ENCODE assay signal across 7 mouse cellular contexts in genomic region chr9:65580401-65581256, GRCm38 (mm10). TPM values are rescaled to one million over a fixed set of nuclear protein-coding genes. Genes with fewer than 3 reads are reported as not detected.
DNase-seq lines count a peak whose midpoint lies in the region; ATAC-seq and TF ChIP-seq lines count a peak whose summit lies in the region.

No protein-coding gene starts in this region.

- no peaks in the 10 kb centered on the region for H3K36me3 ChIP-seq in hindbrain, postnatal 0 days (ENCODE audit: insufficient read depth, low read length)

- H3K27ac ChIP-seq in cortical plate, adult 2 months (ENCODE audit: insufficient read depth, low read length), result peak overlapping the region; percentile 4; the same call in 1 of the 2 replicates
- peak overlapping the region; percentile 49; the same call in 1 of the 2 replicates for H3K27ac ChIP-seq in hindbrain, postnatal 0 days

- intact Hi-C loops in left cerebral cortex, postnatal 14 days (cut with DNase I), result loop anchor here (2.0 kb wide), 1 partner anchor 56 kb away; no protein-coding TSS in a partner anchor

- H3K4me3 ChIP-seq in cortical plate, adult 2 months (ENCODE audit: insufficient read depth, low read length), result peak overlapping the region; percentile 42
- H3K4me3 ChIP-seq in hindbrain, postnatal 0 days (ENCODE audit: low read length), result peak overlapping the region; percentile 50

- peak; percentile 58 for ATAC-seq in hindbrain, postnatal 0 days
- peak; percentile 83 for ATAC-seq in megakaryocyte-erythroid progenitor cell, adult 5-6 weeks (replicated peaks; ENCODE audit: low FRiP score, low TSS enrichment, poor library complexity, severe bottlenecking)

- H3K4me2 ChIP-seq in hindbrain, postnatal 0 days (ENCODE audit: low read depth, low read length), result peak overlapping the region; percentile 59

- peak; percentile 95 for TF ChIP-seq CTCF in cortical plate, adult 2 months (IDR thresholded peaks at IDR 0.05; ENCODE audit: extremely low read depth, insufficient read depth, low read length)
- peak; percentile 98 for TF ChIP-seq CTCF in hindbrain, postnatal 0 days (IDR thresholded peaks at IDR 0.05; ENCODE audit: low read depth)

- no peak for TF ChIP-seq POLR2A in cortical plate, adult 2 months (IDR thresholded peaks at IDR 0.05; ENCODE audit: extremely low read depth, insufficient read depth, low read length)

- H3K4me1 ChIP-seq in cortical plate, adult 2 months (ENCODE audit: control insufficient read depth, insufficient read depth, low read length), result no peaks in the 10 kb centered on the region
- peaks cover 8% of the 10 kb centered on the region; the same call in 1 of the 2 replicates for H3K4me1 ChIP-seq in hindbrain, postnatal 0 days (ENCODE audit: insufficient read depth, low read length)

- no peak overlapping the region for H3K9ac ChIP-seq in hindbrain, postnatal 0 days (replicated peaks; ENCODE audit: low read length)

- no peaks in the 10 kb centered on the region for H3K27me3 ChIP-seq in hindbrain, postnatal 0 days (ENCODE audit: insufficient read depth, low read length)

- H3K9me3 ChIP-seq in hindbrain, postnatal 0 days (ENCODE audit: low read length), result no peaks in the 10 kb centered on the region

- 6% methylated on average over 21 of the region's 29 CpGs for WGBS in hindbrain, postnatal 0 days

- DNase-seq in adrenal gland, adult (ENCODE audit: inconsistent age in 2 of 2, low spot score in 1 of 2), result peak; percentile 88 to 96
- DNase-seq in gastrocnemius, adult 8-10 months (ENCODE audit: low spot score in 2 of 2), result peak; percentile 77 to 84
- DNase-seq in hindbrain, postnatal 0 days (ENCODE audit: low spot score), result peak; percentile 92
- DNase-seq in left cerebral cortex, postnatal 14 days (ENCODE audit: low spot score in 2 of 2), result peak; percentile 77 to 79
- peak; percentile 50 to 52 for DNase-seq in right cerebral cortex, postnatal 36 days (ENCODE audit: low spot score in 2 of 2)

RNA-seq across cellular contexts. Expression of gene Plekho2, which starts 0.8 kb away (rescaled TPM):
- polyA plus RNA-seq in cortical plate, adult 2 months (2012; rRNA removed), result 15.3 and 15.4 TPM in 2 replicates
- total RNA-seq in gastrocnemius, adult 8-10 months (2022), result 1 to 10 TPM; 2.7 to 4.0 (median 3.0) TPM
- 12.7 and 17.9 TPM in 2 replicates for total RNA-seq in hindbrain, postnatal 0 days (2014; rRNA removed)
- 7.0 and 7.8 TPM in 2 replicates for polyA plus RNA-seq in hindbrain, postnatal 0 days (2015; fragmentation: Nextera tagmentation; extraction: Ambion mirVana)
- total RNA-seq in left cerebral cortex, postnatal 14 days (2021), result 1 to 10 TPM; 6.5 to 9.6 TPM
- 29.1 and 29.3 TPM in 2 replicates for total RNA-seq in megakaryocyte-erythroid progenitor cell, adult 5-6 weeks (2014; fragmentation: Nextera tagmentation)
- 14.2 and 16.8 TPM in 2 replicates for total RNA-seq in megakaryocyte-erythroid progenitor cell, adult 5-6 weeks (2017)

RNA-seq across cellular contexts. Expression of gene Pif1, which starts 6.3 kb away (rescaled TPM):
- 0.11 and 0.23 TPM in 2 replicates for polyA plus RNA-seq in cortical plate, adult 2 months (2012; rRNA removed)
- not detected for total RNA-seq in gastrocnemius, adult 8-10 months (2022)
- 3.5 and 15.2 TPM in 2 replicates for total RNA-seq in hindbrain, postnatal 0 days (2014; rRNA removed)
- polyA plus RNA-seq in hindbrain, postnatal 0 days (2015; fragmentation: Nextera tagmentation; extraction: Ambion mirVana), result 2.4 and 2.9 TPM in 2 replicates
- total RNA-seq in left cerebral cortex, postnatal 14 days (2021), result under 1 TPM; 0.42 to 0.82 TPM
- 5.0 and 14.3 TPM in 2 replicates for total RNA-seq in megakaryocyte-erythroid progenitor cell, adult 5-6 weeks (2014; fragmentation: Nextera tagmentation)
- 6.5 and 6.6 TPM in 2 replicates for total RNA-seq in megakaryocyte-erythroid progenitor cell, adult 5-6 weeks (2017)

RNA-seq across cellular contexts. Expression of gene Rbpms2, which starts 48.8 kb away (rescaled TPM):
- 4.0 and 4.9 TPM in 2 replicates for polyA plus RNA-seq in cortical plate, adult 2 months (2012; rRNA removed)
- 1 to 10 TPM in 3 of 4 experiments, under 1 TPM in 1; 0.97 to 2.0 (median 1.6) TPM for total RNA-seq in gastrocnemius, adult 8-10 months (2022)
- total RNA-seq in hindbrain, postnatal 0 days (2014; rRNA removed), result 3.3 and 5.9 TPM in 2 replicates
- polyA plus RNA-seq in hindbrain, postnatal 0 days (2015; fragmentation: Nextera tagmentation; extraction: Ambion mirVana), result 3.8 and 5.1 TPM in 2 replicates
- 1 to 10 TPM; 1.8 to 2.3 TPM for total RNA-seq in left cerebral cortex, postnatal 14 days (2021)
- total RNA-seq in megakaryocyte-erythroid progenitor cell, adult 5-6 weeks (2014; fragmentation: Nextera tagmentation), result 1.9 TPM in 1 of 2 replicates, not detected in the other
- total RNA-seq in megakaryocyte-erythroid progenitor cell, adult 5-6 weeks (2017), result 2.5 and 2.8 TPM in 2 replicates

Comparison
In these comparisons a context has a peak if more than half of its experiments do, and no peak if none do; other contexts are left out.
1. Peak in every context shown above with its lines: DNase-seq, ATAC-seq, H3K4me3 ChIP-seq and H3K27ac ChIP-seq.